Mouse (Mus musculus): ENCODE results near the gene 1700016K19Rik.

- TF ChIP-seq FLI1 (IDR thresholded peaks at IDR 0.05; ENCODE audit: low read length) (no peak), GATA1 (IDR thresholded peaks at IDR 0.05; ENCODE audit: borderline replicate concordance, low read length) (no peak)
Measured at GRCm38 (mm10) chr11:75964476-75964730, 35.3 kb upstream of the 1700016K19Rik start.

Data from megakaryocyte, embryonic 14.5 days (primary cell).